Mouse (Mus musculus) adrenal gland, postnatal 25 days (tissue): Measurements from ENCODE around the gene Stx18. TPM values are rescaled to one million over a fixed set of nuclear protein-coding genes. Genes with fewer than 3 reads are reported as not detected.

Experiments used
- DNase-seq: peaks from one replicate; pipeline ENCODE4 v3.0.0; 2021; ENCODE audit warnings: mixed read lengths
- total RNA-seq: library from RNA; stranded (reverse); gene quantifications from 2 replicates; pipeline ENCODE4 v1.2.3, GENCODE M21; 2021

Stx18 gene
- total RNA-seq, 1 experiment from 2014 or later: 32.7 TPM

- DNase-seq: no peak
These were observed 41.9 kb downstream of the Stx18 start for GRCm38 (mm10) chr5:38080472-38080871.

- no peak for DNase-seq
These were observed 44.0 kb downstream of the Stx18 start for GRCm38 (mm10) chr5:38082589-38082988.

- no peak for DNase-seq
These were observed 44.8 kb downstream of the Stx18 start for GRCm38 (mm10) chr5:38083362-38083761.

DNA sequence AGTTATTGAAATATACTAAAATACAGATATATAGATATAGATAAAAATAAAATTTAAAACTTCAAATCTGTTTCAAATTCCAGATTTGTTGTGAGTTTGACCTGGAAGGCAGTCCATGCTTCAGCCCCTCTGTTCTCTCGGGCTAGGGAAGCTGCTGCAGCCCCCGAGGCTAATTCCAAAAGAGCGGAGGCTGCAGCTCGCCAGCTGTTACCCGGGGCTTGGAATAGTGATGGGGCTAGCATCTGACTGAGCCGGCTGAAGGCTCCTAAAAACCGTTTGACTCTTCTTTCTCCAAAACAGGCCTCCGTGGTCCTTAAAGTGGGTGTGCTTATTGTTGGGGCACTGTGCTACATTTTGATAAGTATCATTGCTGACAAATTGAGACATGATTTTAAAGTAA lies 46.1 kb downstream of the Stx18 start:
- no peak for DNase-seq

DNA sequence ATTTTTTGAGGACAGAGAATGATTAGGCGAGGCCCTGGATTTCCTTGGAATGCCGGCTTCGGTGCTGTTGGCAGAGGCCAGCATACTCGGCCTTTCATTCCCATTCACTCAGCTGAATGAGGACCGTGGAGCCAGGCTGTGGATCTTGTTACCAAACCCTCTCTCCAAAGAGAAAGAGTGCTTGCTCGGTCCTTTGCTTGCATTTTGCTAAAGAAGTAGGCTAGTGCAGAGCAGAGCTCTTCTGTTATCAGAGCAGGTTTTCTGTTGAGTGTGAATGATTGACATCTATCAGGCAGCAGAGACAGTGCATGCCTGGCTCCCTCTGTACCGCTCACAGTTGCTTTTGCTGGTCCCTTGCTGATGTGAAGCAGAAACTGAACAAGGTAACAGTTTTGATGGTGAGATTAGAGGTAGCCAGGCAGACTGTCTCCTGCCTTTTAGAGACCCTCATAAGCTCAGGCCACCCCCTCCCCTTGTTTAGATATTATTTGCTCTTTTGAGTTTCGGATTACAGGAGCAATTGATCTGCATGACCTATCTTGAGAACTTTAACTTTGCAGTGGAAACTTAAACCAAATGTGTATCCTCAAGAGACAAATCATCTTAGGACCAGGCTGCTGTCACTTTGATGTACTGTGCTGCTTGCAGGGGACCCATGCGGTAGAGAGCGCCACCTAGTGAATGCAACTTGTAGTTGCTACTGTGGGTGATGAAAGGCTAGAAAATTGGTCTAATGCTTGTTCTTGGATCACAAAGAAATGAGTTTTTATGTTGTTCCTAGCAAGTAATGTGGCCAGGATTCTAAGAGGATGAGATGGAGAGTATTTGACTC lies 47.2 kb downstream of the Stx18 start:
- peak; percentile 16 for DNase-seq

DNA sequence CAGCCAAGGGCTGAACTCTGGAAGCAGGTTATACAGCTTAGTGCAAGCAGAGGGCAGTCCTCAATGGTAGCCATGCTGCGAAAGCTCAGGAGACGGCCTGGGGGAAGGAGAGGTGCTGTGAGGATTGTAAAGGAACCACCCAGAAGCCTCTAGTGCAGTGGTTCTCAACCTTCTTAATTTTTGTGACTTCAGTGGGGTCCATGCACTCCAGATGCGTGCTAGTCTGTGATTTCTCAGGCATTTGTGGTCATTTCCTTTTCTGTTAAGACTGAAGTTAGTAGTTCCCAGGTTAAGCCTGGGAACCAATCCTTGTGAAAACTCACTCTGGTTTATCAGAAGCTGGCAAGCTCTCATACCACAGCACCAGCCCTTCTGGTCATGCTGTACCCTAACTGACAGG lies 51.6 kb downstream of the Stx18 start:
- DNase-seq: no peak

- DNase-seq: no peak
These were observed 52.0 kb downstream of the Stx18 start for GRCm38 (mm10) chr5:38090581-38090980.

DNA sequence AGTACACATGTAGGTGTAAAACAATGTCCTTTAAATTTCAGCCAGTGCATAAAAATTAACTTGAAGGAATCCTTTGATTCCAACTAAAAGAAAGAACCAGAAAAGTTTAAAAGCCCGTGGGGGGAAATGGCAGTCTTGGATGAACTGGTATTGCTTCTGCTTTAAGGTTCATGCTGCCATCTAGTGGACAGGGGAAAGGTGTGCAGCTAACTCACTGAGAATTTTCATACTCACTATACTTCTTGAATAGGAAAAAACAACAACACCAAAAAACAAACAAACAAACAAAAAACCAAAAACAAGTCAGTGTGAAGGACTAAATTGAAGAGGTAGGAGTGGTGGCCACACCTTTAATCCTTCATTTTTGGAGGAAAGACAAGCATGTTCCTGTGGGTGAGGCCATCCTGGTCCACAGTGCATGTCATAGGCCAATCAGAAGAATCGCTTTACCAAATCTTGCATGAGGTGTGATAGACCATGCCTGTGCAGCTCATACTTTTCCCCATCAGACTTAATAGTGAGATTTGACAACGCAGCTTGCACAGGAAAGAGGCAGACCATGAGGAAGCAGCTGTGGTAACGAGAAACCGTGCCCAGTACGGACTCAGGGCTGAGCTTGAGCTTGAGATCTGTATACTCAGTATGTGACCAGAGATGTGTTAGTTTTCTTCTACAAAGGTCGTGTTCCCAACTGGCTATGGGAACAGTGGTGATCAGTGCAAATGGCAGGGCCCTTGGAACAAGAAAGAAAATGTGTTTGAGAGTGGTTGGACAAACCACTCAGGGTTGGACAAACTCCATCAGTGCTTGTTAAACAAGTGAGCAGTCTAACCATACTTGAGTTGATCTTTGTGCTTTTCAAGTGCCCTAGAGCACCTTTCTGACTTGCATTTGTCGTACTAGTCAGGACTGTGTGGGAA lies 52.8 kb downstream of the Stx18 start:
- DNase-seq: no peak

DNA sequence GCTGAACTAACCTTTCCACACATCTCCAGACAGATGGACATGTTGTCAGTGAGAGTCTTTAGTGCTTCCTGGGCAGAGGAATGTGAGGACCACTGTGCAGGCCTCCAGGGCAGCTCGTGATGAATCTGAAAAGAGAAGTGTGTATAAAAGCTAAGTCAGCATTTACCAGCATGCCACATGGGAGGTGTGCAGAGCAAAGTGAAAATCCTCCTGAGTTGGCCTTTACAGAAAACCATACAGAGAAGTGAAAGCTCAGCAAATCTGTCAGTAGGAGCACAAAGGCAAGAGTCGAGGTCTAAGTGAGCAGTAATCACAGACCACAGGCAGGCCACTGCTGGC lies 53.4 kb downstream of the Stx18 start:
- DNase-seq: no peak

- DNase-seq: no peak
These were observed 55.8 kb downstream of the Stx18 start for GRCm38 (mm10) chr5:38094331-38094730.

GRCm38 (mm10) chr5:38097501-38098093 lies 59.1 kb downstream of the Stx18 start:
- no peak for DNase-seq

DNA sequence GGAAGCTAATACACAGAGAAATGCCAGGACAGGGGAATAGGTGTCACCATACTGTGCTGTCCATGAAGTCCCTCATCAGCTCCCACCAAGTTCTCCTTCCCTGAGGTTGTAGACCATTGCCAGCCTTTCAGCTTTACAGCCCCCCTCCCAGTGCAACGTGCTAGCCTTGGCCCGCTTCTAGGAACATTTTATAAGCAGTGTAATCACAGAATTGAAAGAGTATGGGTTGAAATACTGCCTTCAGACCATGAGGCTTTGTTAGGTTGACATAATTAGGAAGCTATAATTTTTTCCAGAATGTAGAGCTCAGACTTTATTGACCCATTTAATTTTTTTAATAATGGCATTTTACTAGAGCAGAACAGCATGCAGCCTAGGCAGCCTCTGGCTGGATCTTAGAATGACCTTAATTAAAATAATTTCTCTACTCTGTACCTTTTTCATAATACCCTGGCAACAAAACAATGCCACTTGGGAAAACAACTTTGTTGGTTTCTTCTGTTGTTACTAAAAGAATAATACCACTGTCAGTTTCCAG lies 60.7 kb downstream of the Stx18 start:
- DNase-seq: no peak

GRCm38 (mm10) chr5:38102945-38103344 lies 64.4 kb downstream of the Stx18 start:
- DNase-seq: no peak

DNA sequence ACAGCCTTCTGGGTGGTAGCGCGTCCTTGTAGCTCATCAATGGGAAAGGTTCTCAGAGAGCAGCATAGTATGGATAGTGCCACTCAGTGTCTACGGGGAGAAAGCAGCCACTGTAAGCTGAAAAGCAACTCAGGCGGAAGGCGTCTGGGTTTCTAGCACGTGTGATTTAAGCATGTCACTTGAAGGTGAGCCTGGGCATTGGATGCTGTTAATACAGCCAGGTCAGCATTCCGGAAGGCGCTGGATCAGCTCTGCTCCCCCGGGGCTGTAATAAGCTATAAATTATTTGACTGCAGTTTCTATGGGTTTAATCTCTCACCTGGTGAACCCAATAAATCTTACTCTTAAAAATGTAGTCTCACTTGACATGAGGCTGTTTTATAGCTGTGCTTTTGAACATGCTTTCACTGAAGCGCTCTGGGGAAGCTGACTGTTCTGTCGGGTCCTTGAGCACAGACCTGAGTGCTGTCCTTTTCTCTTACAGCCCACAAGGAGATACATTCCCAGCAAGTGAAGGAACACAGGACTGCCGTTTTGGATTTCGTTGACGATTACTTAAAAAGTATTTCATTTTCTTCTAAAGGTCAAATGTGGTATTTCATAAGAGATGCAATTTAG lies 67.6 kb downstream of the Stx18 start:
- no peak for DNase-seq

- no peak for DNase-seq
These were observed 68.3 kb downstream of the Stx18 start for GRCm38 (mm10) chr5:38106807-38107206.

- DNase-seq: no peak
These were observed 76.0 kb downstream of the Stx18 start for GRCm38 (mm10) chr5:38114526-38114925.

GRCm38 (mm10) chr5:38117056-38117455 lies 78.5 kb downstream of the Stx18 start:
- no peak for DNase-seq

GRCm38 (mm10) chr5:38119268-38119667 lies 80.7 kb downstream of the Stx18 start:
- DNase-seq: no peak

DNA sequence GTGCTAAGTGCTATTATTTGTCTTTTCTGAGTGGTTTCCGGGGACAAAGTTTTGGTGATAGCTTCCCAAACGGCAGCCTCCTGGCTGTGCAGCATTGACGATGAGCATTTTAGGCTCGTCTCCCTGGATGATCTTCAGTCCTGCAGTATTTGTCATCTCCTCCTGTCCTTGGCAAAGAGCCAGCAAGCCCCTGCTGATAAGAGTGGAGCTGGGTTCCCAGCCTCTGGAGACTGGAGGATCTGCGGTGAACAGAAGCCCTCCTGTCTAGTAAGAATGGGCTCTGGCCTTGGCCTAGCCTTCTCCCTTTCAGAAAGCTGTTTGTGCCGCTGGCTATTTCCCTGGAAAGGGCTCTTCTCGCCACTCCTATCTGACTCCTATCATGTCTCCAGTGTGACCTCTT lies 83.2 kb downstream of the Stx18 start:
- DNase-seq: peak; percentile 30

DNA sequence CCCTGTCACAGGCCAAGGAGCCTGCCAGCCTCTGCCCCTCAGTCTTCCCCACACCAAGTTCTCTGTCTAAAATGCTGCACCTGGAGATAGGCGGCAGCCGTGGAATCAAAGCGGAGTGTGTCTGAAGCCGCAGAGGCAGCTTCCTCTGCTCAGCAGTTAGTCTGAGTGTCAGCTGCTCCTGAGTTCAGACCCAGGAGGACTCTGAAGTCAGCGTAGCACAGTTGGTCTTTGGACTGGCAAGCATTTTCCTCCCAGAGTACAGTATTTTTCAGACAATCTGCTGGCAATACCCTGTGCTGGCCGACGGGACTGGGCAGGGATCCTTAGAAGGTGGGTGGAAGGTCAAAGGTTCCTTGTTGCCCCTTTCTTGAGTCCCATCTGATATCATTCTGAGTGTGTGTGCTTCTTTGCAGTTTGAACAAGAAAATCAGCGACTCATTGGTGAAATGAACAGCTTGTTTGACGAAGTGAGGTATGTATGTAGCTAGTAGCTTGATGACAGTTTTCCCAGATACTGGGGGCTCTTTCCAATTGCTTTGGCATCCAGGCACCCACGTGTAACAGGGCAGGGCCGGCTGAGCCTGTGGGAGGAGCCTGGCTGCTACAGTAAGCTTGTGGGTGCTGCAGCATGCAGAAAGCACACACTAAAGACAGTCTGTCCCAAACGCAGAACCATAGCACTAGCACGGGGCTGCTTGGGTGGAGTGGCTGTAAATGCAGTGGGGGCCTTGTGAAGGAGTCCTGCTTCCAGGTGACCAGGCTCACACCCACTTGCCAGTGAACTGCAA lies 88.2 kb downstream of the Stx18 start:
- no peak for DNase-seq

DNA sequence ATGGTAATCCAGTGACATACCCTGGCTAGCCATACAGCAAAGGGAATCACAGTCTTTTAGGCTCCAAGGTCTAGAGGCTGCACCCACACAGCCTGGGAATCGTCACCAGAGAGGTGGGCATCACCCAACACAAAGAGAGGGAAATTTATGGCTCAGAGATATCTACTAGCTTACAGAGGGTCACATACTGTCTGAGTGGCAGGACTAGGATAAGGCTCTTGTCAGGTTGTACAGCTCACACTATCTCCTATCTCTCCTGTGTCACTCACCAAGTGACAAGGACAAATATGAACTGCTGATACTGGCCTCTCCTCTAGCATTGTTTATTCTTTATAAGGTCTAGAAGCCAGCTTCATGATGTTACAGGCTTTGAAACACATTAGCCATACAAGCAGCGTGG lies 90.8 kb downstream of the Stx18 start:
- no peak for DNase-seq
